Mouse (Mus musculus) liver, embryonic 14.5 days (tissue): ENCODE measurements around the gene Efna5. TPM values are rescaled to one million over a fixed set of nuclear protein-coding genes. Genes with fewer than 3 reads are reported as not detected.

Source experiments
- ATAC-seq: fragments of 200-750 bp; cut with Nextera tagmentation; 2 replicates; pipeline ENCODE4 v1.8.0; 2017; ENCODE audit warnings: moderate number of reproducible peaks, mild to moderate bottlenecking, moderate library complexity; ENCODE audit not compliant: insufficient read depth
- DNase-seq, 3 experiments: peaks; one replicate each; pipeline ENCODE4 v3.0.0-alpha.2; 2012 to 2013; ENCODE audit warnings: low read depth in 3 of 3, low spot score in 3 of 3
- H3K27ac ChIP-seq: fragments of 300-500 bp; sonication (generic); 2 replicates; pipeline ENCODE4 v1.5.1; 2014; ENCODE audit warnings: moderate library complexity, mild to moderate bottlenecking, control low read depth, inconsistent platforms
- H3K27me3 ChIP-seq: fragments of 300-500 bp; sonication (generic); 2 replicates; pipeline ENCODE4 v1.6.1; 2014; ENCODE audit warnings: mild to moderate bottlenecking, low read length, moderate library complexity; ENCODE audit not compliant: control insufficient read depth, insufficient read depth
- H3K36me3 ChIP-seq: fragments of 300-500 bp; sonication (generic); replicated peaks from 2 replicates; pipeline ENCODE4 v1.6.1; 2014; ENCODE audit warnings: low read depth; ENCODE audit not compliant: control insufficient read depth, insufficient read depth
- H3K4me1 ChIP-seq, 2 experiments: fragments of 200-500 bp in 1 of 2; fragments of 300-500 bp in 1 of 2; sonication (generic) in 1 of 2; replicated peaks; 2 replicates each; pipeline ENCODE4 v1.6.1; 2012 to 2014; ENCODE audit warnings: antibody characterized with exemption in 1 of 2, inconsistent platforms in 1 of 2, low read length in 1 of 2; ENCODE audit not compliant: control insufficient read depth in 2 of 2, insufficient read depth in 2 of 2
- H3K4me2 ChIP-seq: fragments of 300-500 bp; sonication (generic); 2 replicates; pipeline ENCODE4 v1.6.1; 2014; ENCODE audit warnings: low read depth, mild to moderate bottlenecking, control low read depth, moderate library complexity
- H3K4me3 ChIP-seq, 2 experiments: fragments of 200-500 bp in 1 of 2; fragments of 300-500 bp in 1 of 2; sonication (generic) in 1 of 2; 2 replicates each; pipeline ENCODE4 v1.5.1; 2012 to 2014; ENCODE audit warnings: low read depth in 2 of 2, low read length in 2 of 2, mild to moderate bottlenecking in 2 of 2, control low read depth in 1 of 2, inconsistent platforms in 1 of 2, moderate library complexity in 1 of 2; ENCODE audit not compliant: insufficient read depth in 1 of 2
- H3K9ac ChIP-seq: fragments of 300-500 bp; sonication (generic); replicated peaks from 2 replicates; pipeline ENCODE4 v1.6.1; 2014; ENCODE audit warnings: mild to moderate bottlenecking, control low read depth, moderate library complexity
- H3K9me3 ChIP-seq: fragments of 300-500 bp; sonication (generic); 2 replicates; pipeline ENCODE4 v1.6.1; 2016; ENCODE audit warnings: low read length, mixed read lengths; ENCODE audit not compliant: control insufficient read depth
- CTCF ChIP-seq: IDR thresholded peaks from 2 replicates; pipeline ENCODE4 v1.5.1; 2016; ENCODE audit warnings: antibody characterized with exemption, low read depth, control low read depth
- EP300 ChIP-seq: IDR thresholded peaks from 2 replicates; pipeline ENCODE4 v1.6.1; 2016; ENCODE audit warnings: antibody characterized with exemption, low read depth
- WGBS: fragments of 180-500 bp; shearing (Covaris S2); extraction: QIAGEN DNeasy Blood & Tissue Kit; methylation state at CpG from one replicate; pipeline ENCODE4 v1.1.7; 2014; ENCODE audit not compliant: insufficient replicate concordance; 5-methylcytosine and 5-hydroxymethylcytosine counted together
- polyA plus RNA-seq, 2 experiments: library from polyadenylated mRNA; depleted of rRNA in 1 of 2; stranded (reverse) in 1 of 2; unstranded in 1 of 2; fragments of >200 nt; fragmentation: Nextera tagmentation in 1 of 2; extraction: Ambion mirVana in 1 of 2; gene quantifications; 2 replicates each; pipeline versions ENCODE4 v1.2.1 to v1.2.3; 2012 to 2014

Efna5 gene
- polyA plus RNA-seq, 2 experiments = 0.40 to 1.6 TPM

DNA sequence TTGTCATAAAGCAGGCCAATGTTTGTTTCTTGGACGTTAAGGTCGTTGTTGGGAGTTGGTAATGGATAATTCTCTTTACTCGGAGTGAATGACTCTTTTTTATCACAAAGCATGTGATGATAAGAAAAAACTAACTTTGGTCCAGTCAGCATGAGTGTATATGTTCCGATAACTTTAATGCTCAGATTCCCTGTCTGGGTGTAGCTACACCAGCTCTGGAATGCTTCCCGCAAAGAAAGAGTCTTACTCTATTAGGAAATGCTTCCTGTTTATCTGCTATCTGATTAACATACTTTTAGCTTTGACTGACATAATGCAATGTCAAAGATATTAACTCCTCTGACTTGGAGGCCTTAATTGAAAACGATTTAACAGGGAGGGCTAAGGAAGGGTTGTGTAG lies 204.7 kb downstream of the Efna5 start:
- ATAC-seq (no peak), DNase-seq (no peak)
- Histone ChIP-seq H3K27ac (no peak overlapping the region), H3K9ac (no peak overlapping the region), H3K27me3 (no peaks in the 10 kb centered on the region), H3K4me2 (no peak overlapping the region), H3K36me3 (no peaks in the 10 kb centered on the region), H3K9me3 (no peaks in the 10 kb centered on the region), H3K4me1 (no peaks in the 10 kb centered on the region), H3K4me3 (no peak overlapping the region)
- 45% methylated on average over 6 of the region's 6 CpGs for WGBS
- no peak for TF ChIP-seq EP300
- TF ChIP-seq CTCF = no peak

GRCm38 (mm10) chr17:62675811-62676255 lies 205.3 kb downstream of the Efna5 start:
- ATAC-seq = no peak
- TF ChIP-seq CTCF (no peak), EP300 (no peak)
- no peaks in the 10 kb centered on the region for H3K36me3 ChIP-seq
- no peaks in the 10 kb centered on the region for H3K27me3 ChIP-seq
- H3K4me1 ChIP-seq = no peaks in the 10 kb centered on the region
- H3K4me2 ChIP-seq = no peak overlapping the region
- H3K4me3 ChIP-seq = no peak overlapping the region
- no peaks in the 10 kb centered on the region for H3K9me3 ChIP-seq
- H3K9ac ChIP-seq = no peak overlapping the region
- no peak overlapping the region for H3K27ac ChIP-seq
- WGBS = 59% methylated on average over 5 of the region's 5 CpGs
- no peak for DNase-seq

- Histone ChIP-seq H3K27ac (no peak overlapping the region), H3K4me3 (no peak overlapping the region), H3K9ac (no peak overlapping the region), H3K9me3 (no peaks in the 10 kb centered on the region), H3K36me3 (no peaks in the 10 kb centered on the region), H3K27me3 (no peaks in the 10 kb centered on the region), H3K4me1 (no peaks in the 10 kb centered on the region), H3K4me2 (no peak overlapping the region)
- no peak for DNase-seq
- no peak for ATAC-seq
- 44% methylated on average over 8 of the region's 8 CpGs for WGBS
- TF ChIP-seq CTCF (no peak), EP300 (no peak)
These were observed 209.0 kb downstream of the Efna5 start for GRCm38 (mm10) chr17:62672068-62672467.

- ATAC-seq (no peak), DNase-seq (no peak)
- no peaks in the 10 kb centered on the region for H3K4me1 ChIP-seq
- no peaks in the 10 kb centered on the region for H3K9me3 ChIP-seq
- no peak overlapping the region for H3K27ac ChIP-seq
- H3K36me3 ChIP-seq = no peaks in the 10 kb centered on the region
- TF ChIP-seq EP300 (no peak), CTCF (no peak)
- H3K9ac ChIP-seq = no peak overlapping the region
- no peaks in the 10 kb centered on the region for H3K27me3 ChIP-seq
- H3K4me3 ChIP-seq = no peak overlapping the region
- WGBS = 63% methylated on average over 6 of the region's 6 CpGs
- no peak overlapping the region for H3K4me2 ChIP-seq
These were observed 214.4 kb downstream of the Efna5 start for GRCm38 (mm10) chr17:62666761-62667160.

- H3K27me3 ChIP-seq = no peaks in the 10 kb centered on the region
- H3K36me3 ChIP-seq = no peaks in the 10 kb centered on the region
- H3K27ac ChIP-seq = no peak overlapping the region
- DNase-seq (no peak), ATAC-seq (no peak)
- no peaks in the 10 kb centered on the region for H3K4me1 ChIP-seq
- H3K9ac ChIP-seq = no peak overlapping the region
- H3K4me3 ChIP-seq = no peak overlapping the region
- 64% methylated on average over 7 of the region's 7 CpGs for WGBS
- TF ChIP-seq CTCF (no peak), EP300 (no peak)
- no peaks in the 10 kb centered on the region for H3K9me3 ChIP-seq
- H3K4me2 ChIP-seq = no peak overlapping the region
These were observed 215.3 kb downstream of the Efna5 start for GRCm38 (mm10) chr17:62665823-62666222.
